Mouse (Mus musculus) cortical plate, adult 2 months (tissue): ENCODE results near the gene Myadml2.

ENCODE experiments used
- CTCF ChIP-seq: fragments of 200-500 bp; IDR thresholded peaks from 2 replicates; pipeline ENCODE4 v1.5.1; 2011; ENCODE audit warnings: mild to moderate bottlenecking, control low read depth, low read length; ENCODE audit not compliant: insufficient read depth; ENCODE audit errors: extremely low read depth
- POLR2A ChIP-seq: fragments of 200-500 bp; IDR thresholded peaks from 2 replicates; pipeline ENCODE4 v1.6.1; 2011; ENCODE audit warnings: mild to moderate bottlenecking, low read length, control low read depth; ENCODE audit not compliant: insufficient read depth; ENCODE audit errors: extremely low read depth

DNA sequence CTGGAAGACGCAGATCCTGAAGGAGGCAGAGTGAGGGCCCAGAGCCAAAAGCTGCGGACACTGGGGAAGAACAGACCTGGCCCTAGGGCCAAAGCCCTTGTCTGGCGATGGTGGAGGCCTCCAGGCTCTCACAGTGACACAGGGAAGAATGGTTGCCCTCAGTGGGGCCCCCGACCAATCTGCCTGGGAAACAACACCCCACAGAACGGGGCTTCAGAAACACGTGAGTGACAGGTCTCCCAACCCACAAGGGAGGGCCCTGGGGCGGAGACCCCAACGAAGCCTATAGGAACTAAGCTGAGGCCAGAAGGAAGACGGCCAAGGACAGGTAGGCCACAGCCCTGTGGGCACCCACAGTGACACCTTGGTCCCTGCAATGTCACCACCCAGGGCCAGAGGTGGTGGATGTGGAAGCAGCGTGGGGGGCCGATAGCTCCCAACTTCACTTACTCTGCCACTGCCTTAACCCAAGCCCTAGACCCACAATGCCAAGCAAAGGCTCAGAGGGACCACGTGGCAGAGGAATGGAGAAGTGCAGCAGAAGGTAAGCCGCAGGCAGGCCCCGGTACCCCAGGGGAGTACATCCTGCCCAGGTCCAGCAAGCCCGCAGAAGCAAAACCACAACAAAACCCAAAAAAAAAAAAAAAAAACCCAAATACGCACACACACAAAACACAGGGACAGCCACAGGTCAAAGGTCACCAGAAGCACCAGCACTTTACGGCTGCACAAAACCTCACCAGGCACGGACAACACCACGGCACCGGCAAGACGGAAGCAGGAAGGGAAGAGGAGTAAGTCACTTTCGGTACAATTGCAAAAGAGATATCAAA, 20.3 kb downstream of the Myadml2 start:
- TF ChIP-seq CTCF = no peak
- no peak for TF ChIP-seq POLR2A
